Mouse (Mus musculus) brain, adult 2 months (tissue): ENCODE results near the gene Sptbn1.
"Not testable (repeated sequence)": the region's sequence is repeated elsewhere in the genome, so short reads cannot be mapped to it uniquely, and the experiment has no call there.

Experiments used
- DNase-seq: peaks from one replicate; pipeline ENCODE4 v3.0.0; 2011; ENCODE audit warnings: low read depth, low spot score

Gene Sptbn1

DNA sequence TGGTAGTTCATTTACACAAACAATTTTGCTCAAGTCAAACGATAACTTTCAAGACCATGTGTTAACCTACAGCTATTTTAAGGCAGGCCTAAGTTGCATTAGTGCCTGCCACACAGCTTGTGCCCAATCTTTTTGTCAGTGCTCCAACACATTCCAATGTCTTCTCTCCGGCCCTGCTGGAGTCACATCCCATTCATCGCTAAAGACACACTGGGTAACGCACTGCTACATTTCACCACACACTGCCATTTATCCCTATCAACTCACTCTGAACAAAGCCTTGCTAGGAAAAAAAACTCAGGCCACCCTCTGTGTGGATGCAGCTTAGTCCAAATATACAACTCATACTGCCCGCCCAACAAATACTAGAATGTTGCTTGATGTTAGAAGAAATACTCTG, 11.5 kb downstream of the Sptbn1 start:
- peak; percentile 26 for DNase-seq

DNA sequence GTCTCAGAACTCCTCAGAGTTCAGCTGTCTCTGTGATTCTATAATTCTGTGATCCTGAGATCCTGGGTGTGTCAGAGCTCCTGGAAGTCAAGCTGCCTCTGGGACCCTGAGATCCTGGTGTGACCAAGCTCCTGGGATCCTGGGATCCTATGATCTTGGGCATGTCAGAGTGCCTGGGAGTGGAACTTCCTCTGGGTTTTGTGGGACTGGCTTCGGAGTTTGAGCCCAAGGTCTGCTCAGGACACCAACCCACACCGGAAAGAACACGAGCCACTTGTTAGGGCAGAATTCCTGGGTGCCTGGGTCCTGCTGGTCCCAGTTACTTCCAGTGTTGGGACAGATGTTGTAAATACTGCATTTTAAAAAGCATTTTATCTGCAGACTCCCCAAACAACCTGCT, 12.8 kb downstream of the Sptbn1 start:
- DNase-seq = not testable (repeated sequence)

GRCm38 (mm10) chr11:30251294-30251904, 16.6 kb downstream of the Sptbn1 start:
- DNase-seq = no peak

- no peak for DNase-seq
These were observed 18.4 kb downstream of the Sptbn1 start for GRCm38 (mm10) chr11:30249452-30250016.

GRCm38 (mm10) chr11:30247106-30247505, 20.9 kb downstream of the Sptbn1 start:
- no peak for DNase-seq

- DNase-seq = no peak
These were observed 21.8 kb downstream of the Sptbn1 start for GRCm38 (mm10) chr11:30246161-30246560.

GRCm38 (mm10) chr11:30244172-30244571, 23.8 kb downstream of the Sptbn1 start:
- no peak for DNase-seq

DNA sequence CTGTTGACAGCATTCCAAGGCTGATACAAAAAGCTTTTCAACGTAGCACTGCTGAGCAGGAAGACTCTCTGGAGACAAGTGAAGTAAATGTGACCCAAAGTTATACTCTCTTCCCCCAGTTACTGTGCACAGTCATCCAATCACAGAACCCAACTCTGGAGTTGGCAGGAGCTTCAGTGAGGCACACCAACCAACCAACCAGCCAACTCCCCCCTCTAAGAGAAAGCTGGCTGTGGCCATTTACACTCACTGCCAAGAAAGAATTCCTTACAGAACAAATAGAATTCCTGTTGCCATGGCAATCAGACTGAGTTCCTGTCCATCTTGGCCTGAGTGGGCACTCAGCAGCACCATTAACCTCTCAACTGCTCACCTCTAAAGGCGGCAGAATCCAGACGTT, 24.4 kb downstream of the Sptbn1 start:
- peak; percentile 91 for DNase-seq

DNA sequence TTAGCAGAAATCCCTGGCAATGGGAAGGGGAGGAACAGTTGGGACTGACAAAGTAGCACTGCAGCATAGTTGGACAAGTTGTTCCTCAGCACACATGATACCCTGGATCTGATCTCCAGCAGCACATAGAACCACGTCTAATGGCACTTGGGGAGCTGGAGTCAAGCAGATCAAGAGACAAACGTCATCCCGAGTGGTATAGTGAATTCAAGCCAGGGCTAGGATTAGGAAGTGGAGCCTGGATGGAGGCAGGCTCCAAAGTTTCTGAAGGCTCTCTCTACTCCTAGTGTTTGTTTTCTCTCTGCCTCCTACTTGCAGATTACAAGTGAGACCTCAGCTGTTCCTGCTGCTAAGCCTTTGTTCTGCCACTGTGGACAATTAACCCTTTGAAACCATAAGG, 27.1 kb downstream of the Sptbn1 start:
- DNase-seq = no peak

GRCm38 (mm10) chr11:30237960-30238359, 30.0 kb downstream of the Sptbn1 start:
- peak; percentile 48 for DNase-seq

GRCm38 (mm10) chr11:30236681-30237242, 31.2 kb downstream of the Sptbn1 start:
- peak; percentile 57 for DNase-seq

GRCm38 (mm10) chr11:30235666-30236065, 32.3 kb downstream of the Sptbn1 start:
- DNase-seq = no peak

DNA sequence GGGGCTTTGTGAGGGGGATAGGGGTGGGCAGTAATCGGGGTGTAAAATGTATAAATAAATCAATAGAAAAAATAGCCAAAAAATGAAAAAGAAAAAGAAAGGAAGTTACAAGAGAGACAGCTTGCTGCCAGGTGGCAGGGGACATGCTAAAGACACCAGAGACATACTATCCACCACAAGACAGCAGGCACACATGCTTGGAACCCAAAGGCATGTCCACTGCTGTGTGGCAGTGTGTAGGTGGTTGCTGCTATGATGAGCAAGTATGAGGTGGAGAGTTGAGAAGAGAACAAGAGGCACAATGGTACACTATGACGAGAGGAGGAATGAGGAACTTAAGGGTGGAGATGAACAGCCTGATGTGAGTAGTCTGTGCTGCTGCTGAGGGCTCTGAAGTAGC, 32.8 kb downstream of the Sptbn1 start:
- no peak for DNase-seq

DNA sequence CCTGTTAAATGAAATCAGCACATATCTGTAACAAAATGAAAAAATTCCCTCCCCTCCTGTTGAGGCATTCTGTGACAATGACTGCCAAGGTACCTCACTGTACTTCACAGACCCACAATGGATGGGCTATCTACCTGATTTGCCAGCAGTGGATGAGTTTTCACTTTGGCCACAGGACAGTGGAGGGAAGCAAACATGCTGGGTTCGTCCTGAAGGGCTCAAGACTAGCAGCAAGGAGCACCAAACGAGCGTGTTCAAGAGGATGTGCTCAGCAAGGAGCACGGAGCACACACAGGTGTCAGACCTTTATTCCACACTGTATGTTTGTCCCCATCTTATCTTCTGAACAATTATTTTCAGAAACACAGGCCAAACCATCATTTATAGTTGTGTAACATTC, 34.0 kb downstream of the Sptbn1 start:
- DNase-seq = no peak

DNA sequence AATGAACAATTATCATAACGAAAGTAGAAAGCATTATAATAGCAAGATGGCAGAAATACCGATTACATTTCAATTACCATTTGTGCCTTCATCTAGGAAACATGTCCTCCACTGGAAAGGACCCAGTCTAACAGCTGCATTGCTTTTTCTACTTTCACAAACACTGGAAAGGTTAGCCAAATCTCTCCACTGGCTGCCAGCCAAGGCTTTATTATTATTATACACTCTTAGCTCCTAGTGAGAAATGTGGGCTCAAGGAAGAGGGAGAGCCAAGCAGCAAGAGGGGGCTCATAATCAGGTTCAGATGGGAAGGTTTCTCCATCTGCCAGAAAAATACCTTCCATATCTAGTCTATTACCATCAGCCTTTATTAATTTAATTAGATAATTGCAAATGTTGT, 35.9 kb downstream of the Sptbn1 start:
- peak; percentile 48 for DNase-seq

- no peak for DNase-seq
These were observed 36.6 kb downstream of the Sptbn1 start for GRCm38 (mm10) chr11:30231336-30231735.

DNA sequence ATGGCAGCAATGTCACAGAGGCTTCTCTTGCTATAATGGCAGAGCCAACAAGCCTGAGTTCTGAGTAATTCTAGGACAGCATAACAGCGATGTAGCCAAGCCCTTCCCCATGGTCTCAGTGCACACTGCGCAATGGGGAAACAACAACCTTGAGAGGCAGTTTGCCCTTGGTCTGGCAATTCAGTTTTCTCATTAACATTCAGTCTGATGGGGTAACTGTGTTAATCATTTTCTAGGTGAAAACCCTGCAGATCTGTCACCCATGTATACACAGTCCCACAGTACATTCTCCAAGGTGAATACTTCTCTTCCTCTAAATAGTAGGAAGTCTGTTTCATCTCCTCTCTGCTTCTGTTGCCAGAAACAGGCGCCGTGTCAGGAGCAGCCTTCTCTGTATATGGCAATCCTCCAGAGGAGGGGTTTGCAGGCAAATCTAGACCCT, 37.6 kb downstream of the Sptbn1 start:
- DNase-seq = no peak

- no peak for DNase-seq
These were observed 41.2 kb downstream of the Sptbn1 start for GRCm38 (mm10) chr11:30226756-30227155.

GRCm38 (mm10) chr11:30224599-30224998, 43.4 kb downstream of the Sptbn1 start:
- DNase-seq = no peak

DNA sequence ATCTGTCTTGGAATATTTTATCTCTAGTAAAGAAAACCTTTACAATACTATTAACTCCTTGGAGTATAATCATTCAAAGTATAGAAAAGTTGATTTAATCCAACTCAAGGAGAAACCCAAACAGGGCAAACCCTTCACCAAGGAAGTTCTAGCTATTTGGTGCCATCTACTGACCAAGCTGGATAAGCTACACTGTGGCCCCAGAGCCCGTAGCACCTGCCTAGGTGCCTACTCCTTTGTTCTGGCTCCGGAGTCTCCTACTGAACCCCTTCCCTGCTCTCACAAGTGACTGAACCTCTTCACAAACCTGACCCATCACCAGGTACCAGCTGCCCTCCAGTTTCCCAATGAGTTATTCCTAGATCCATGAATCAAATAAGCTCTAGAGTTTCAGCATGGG, 45.3 kb downstream of the Sptbn1 start:
- peak; percentile 55 for DNase-seq

DNA sequence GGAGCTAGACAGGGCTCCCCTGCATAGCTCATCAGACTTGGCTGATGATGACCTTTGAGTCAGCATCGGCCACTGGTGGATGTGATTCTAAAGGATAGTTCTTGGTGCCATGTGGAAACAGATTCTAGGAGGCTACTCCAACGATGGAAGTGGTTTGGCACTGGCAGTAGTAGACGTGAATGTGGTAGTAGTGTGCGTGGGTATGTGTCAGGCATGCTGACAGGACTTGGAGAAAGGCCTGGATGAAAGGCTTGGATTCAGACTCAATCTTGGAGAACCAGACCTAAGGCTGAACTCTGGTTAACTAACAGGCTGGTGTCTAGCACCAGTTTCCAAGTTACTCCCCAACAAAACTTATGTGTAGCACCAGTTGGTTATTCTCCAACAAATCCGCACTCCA, 46.9 kb downstream of the Sptbn1 start:
- DNase-seq = peak; percentile 45

DNA sequence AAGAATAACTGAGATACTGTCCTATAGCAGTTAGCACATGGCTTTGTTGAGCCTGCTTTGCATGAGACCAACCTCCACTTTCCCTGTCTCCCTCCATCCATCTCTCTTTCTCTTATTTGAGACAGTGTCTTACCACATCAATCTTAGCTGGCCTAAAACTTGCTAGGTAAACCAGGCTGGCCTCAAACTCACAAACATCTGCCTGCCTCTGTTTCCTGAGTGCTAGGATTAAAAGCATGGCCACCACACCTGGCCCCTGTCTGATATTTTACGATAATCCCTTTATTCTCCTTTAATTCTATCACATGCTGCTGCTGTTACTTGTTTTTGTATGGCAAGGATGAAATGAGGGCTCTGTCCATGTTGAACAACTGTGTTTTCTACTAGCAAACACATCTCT, 49.6 kb downstream of the Sptbn1 start:
- DNase-seq = no peak

GRCm38 (mm10) chr11:30217496-30217895, 50.5 kb downstream of the Sptbn1 start:
- no peak for DNase-seq
